Mouse (Mus musculus) left cerebral cortex, postnatal 14 days (tissue): ENCODE results near the gene Rnf141. TPM values are rescaled to one million over a fixed set of nuclear protein-coding genes. Genes with fewer than 3 reads are reported as not detected.

ENCODE experiments used
- DNase-seq, 2 experiments: peaks; one replicate each; pipeline ENCODE4 v3.0.0; 2021 to 2022; ENCODE audit warnings: low spot score in 2 of 2, mixed read lengths in 1 of 2
- intact Hi-C: fragments of 180-260 bp; cut with DNase I; formaldehyde crosslinking; loops from one replicate; pipeline ENCODE4 v1.15.1; 2025
- total RNA-seq, 2 experiments: library from RNA; stranded (reverse); gene quantifications; 2 replicates each; pipeline ENCODE4 v1.2.3; 2021

Gene Rnf141
- total RNA-seq, 2 experiments from 2014 or later = 73.5 to 77.7 TPM

DNA sequence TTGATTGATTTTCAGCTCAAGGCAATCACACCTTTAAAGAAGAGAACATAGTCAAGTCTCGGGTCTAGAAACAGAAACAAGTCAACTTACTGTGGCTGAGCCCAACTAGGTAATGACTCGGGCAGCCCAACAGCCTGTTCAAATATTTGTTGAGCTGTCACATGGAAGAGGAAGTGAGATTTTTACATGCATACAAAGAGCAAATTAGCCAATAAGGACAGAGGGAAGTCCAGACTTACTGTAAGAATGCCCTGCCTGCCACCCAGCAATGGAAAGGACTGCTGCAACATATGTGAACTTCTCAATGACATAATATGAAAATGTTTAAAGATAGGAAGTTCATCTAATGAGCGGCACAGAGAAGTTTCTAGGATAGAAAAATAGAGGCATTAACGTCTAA, 3.9 kb downstream of the Rnf141 start:
- DNase-seq = no peak
- intact Hi-C loops = no loop called here

DNA sequence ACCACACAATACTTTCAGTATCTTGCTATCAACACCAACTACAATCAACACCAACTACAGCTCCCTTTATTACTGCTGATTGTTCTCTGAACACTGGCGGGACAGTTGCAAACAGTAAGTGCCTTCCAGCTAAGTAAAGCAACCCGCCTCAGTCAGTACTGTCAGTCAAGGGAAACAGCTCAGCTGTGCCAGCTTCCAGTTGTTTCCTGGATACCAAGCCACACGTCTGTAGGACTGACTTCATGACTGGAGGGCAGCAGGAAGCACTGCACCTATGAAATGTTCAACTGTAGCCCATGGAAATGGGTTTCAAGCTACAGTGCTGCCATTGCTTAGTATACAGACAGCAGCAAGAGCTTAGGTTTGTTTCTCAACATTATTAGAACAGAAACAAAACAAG, 9.7 kb downstream of the Rnf141 start:
- intact Hi-C loops = no loop called here
- no peak for DNase-seq

DNA sequence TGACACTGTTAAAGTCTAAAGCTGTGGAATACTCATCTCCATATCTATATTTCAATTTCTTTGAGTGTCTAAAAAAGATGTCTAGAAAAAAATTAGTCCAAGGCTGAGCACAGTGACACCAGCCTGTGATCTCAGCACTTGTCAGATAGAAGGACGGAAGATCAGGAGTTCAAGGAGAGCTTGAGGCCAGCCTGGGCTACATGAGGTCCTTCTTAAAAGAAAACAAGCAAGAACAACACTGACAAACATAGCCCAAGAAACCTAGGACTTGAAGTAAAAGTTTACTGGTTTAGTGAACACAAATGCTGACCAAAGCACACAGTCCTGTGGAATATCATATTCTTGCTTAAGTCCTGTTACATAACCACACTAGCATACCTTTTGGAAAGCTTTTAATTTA, 10.2 kb downstream of the Rnf141 start:
- intact Hi-C loops = no loop called here
- DNase-seq = no peak

DNA sequence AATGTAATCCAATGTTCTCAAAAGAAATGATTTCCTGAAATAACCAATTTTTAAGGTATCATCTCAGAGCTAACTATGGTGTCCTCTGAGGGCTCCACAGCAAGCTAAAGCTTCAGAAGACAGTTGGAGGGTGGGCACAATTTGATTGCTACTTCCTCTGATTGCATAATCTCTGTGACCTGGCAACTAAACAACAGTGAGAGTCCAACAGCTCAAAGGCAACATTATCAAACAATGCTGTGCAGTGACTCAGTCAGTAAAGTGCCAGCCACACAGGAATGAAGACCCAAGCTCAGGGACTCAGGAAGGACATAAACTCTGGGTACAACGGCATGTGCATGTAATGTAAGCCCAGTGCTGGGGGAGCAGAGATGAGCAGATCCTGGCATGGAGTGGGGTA, 11.2 kb downstream of the Rnf141 start:
- no peak for DNase-seq
- intact Hi-C loops = no loop called here

DNA sequence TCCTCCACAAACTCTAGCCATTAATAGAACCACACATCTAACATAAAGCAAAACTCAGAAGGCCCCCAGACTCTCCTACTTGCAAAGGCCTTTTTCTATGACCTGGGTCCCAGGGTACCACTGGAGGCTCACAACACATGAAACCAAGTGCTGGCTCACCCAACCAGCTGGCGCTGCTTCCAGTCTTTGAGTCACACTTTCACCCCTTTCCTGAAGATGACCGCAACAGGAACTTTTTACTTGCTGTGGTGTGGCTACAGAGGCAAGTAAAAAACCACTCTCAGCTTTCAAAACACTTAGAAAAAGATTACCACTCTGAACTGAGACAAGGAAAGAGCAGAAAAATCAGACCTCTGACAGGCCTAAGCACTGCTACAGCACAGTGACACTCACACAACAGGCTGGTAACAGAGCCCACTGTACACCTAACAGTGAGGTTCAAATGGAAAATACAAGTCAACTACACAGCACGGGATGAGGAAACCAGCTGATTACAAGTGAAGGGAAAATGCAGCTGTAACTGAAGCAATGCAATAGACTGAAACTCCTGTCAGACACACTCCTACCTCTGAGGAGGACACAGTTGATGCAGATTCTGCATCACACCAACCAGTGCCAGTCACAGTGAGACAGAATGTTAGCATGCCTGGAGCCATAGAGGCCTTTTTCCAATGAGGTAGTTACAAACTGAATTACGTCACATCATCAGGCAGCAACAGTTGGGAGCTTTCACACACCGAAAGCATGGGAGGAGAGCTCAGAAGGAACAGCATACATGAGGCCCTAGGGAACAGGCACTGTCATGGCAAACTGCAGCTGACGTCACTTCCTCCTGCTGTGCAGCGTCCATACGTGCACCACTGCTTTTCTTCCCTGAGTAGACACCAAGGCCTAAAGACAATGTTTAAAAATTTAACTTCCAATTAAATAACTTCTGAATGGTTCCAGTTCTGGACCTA, 20.0 kb downstream of the Rnf141 start:
- intact Hi-C loops = no loop called here
- DNase-seq = no peak

DNA sequence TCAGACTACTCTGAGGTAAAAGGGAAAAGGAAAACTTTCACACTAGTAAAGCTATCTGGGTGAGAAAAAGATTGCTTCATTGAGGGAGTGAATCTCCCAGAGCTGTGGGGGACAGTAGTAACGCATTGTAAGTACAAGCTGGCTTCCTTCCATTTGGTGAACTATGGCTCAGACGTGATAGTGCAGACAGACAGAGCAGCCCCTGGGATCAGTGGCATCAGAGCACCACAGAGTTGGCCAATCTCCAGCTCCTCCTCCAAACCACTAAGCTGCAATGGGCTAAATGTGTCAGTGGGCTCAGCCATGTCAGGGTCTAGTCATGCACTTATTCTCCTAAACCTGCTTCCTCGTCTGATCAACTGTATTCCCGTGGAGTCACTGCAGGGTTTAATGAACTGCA, 20.7 kb downstream of the Rnf141 start:
- no peak for DNase-seq
- intact Hi-C loops = no loop called here

DNA sequence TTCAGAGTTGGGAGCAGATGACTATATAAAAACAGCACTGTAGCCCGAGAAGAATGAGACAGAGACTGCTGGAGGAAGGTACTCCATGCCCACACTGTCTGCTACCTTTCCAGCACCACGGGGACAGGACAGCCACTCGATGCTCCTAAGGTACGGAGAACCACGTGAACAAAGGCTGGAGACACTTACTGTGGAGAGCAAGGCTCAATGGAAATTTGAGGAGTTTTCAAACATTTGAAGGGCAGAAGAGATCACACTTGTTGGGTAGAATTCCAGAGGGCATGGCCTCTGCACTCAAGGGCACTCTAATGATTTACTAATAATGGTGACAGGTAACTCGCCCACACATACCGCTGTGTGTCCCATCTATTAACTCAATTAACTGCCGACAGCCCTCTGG, 21.2 kb downstream of the Rnf141 start:
- no peak for DNase-seq

DNA sequence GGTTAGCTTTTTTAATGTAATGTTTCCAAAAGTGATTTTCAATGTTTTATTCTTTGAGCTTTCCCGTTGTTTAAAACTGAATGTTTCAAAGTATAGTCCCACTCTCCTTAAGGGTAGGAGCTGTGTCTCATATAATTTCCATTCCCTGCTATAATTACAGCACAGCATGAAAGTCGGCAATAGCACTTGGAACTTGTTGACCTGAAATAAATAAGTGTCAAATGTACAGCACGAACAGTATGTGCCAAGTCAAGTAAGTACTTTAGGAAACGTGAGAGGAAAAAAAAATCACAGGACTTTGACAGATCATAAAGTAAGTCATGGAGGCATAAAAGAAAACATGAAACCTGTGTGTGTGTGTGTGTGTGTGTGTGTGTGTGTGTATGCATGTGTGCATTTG, 22.2 kb downstream of the Rnf141 start:
- intact Hi-C loops = no loop called here
- DNase-seq = no peak

More for the DNA sequence above, 21.2 kb downstream of the Rnf141 start:
- intact Hi-C loops = no loop called here

DNA sequence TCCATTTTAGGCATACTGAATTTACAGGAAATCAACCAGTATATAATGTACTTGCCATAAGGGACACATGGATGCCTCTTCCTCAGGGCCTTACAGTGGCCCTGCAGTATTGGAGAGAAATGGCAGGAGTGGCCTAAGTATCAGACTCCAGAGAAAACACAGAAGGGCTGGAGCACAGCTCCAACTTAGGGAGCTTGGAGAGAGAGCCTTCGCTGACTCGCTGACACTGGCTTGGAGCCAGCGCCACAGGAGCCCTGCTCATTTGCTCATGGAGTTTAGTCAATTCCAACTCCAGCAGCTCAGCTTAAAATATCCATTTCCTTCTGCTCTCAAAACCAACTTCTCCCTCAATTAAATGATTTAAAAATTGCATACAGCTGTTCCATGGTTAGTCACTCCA, 22.6 kb downstream of the Rnf141 start:
- intact Hi-C loops = no loop called here
- DNase-seq = peak; percentile 57 to 58

DNA sequence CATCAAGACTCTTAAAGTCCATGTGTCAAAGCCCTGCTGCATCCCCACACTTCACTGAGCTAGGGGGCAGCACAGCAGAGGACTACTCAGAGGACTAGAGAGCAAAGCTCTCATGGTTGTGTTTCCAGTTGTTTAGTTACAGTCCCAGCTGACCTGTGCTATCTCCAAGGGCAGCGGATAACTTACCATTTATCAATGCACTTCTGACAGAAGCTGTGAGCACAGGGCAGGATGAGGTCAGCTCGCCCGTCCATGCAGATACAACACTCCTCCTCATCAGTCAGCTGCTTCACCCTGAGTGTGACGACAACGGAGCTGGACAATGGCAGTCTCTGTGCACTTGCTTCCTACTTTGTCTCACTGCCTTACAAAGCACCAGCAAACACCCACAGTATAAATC, 23.2 kb downstream of the Rnf141 start:
- no peak for DNase-seq
- intact Hi-C loops = no loop called here

DNA sequence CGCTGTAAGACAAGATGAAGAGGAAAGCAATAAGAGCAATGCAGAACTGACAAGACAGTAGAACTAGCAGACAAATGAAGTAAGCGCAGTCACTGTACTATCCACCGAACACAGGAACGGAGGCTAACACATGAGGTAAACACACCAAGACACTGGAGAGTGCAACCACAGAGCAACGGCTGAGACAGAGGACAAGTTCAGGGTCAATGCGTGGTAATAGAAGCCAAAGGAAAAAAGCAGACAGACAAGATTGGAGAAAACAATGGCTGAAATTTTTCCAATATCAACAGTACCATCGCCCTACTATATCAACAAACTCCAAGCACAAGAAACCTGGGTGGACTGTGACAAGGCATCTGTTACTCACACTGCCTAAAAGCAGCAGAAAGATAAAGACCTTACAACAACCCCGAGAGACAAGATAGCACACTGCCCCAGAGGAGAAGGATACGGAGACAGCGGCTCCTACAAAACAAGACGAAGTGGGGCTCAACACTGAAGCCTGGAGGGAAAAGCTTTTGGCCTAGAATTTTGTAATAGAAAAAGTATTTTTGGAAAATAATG, 25.4 kb downstream of the Rnf141 start:
- no peak for DNase-seq
- intact Hi-C loops = loop anchor here (5.0 kb wide), 1 partner anchor 113 kb away; no protein-coding TSS in a partner anchor

DNA sequence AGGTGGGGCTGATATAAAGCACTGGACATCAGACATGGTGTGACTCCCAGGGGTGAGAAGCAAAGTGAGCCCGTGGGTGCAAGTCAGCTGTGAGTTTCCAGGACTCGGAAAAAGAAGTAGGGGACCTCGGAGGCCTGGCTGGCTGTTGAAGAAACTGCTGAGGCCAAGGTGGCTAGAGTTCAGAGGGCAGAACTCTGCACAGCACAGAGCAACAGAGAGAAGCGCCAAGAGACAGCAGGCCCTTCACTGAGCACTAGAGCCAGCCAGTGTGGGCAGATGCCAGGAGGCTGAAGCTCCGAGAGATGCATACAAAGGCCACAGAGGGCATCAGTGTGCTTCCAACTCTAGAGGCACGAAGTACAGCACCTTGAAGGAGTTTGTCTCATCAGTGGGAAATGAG, 26.1 kb downstream of the Rnf141 start:
- intact Hi-C loops = loop anchor here (5.0 kb wide), 1 partner anchor 114 kb away; no protein-coding TSS in a partner anchor
- DNase-seq = no peak

DNA sequence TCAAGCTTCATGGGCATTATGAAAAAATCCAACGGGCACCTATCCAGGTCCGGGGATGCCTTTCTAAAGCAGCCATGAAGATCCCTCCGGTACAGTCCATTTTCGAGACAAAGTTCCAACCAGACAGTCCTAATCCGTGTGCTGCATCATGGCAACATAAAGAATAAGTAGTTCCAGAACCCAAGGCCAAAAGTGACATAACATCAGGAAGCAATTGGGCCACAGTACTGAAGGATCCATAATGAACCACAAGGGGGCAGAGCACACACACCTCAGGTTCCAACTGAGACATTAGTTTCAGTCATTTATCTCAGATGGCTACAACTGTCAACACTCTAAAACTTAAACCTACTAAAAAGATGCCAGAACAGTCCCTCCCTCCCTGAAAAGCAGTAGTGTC, 28.2 kb downstream of the Rnf141 start:
- peak; percentile 72 to 77 for DNase-seq
- intact Hi-C loops = loop anchor here (2.0 to 5.0 kb wide), 2 partner anchors 116 to 199 kb away; no protein-coding TSS in a partner anchor

DNA sequence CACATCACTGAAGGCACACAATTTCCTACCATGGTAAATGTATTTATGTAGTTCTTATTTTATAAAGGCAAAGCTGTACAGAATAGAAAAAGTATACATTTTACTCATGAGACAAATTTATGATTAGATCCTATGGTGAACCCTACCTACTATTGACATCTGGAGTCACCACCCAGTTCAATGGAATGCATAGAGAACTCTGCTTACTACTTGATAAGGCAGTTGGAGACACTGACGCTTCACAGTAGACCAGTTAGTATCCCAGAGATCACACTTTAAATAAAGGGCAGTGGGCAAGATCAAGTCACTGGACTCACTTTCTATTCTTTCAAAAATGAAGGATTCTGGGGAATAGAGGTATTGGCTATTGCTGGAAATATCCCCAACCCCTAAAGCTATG, 30.3 kb downstream of the Rnf141 start:
- intact Hi-C loops = no loop called here
- DNase-seq = no peak

DNA sequence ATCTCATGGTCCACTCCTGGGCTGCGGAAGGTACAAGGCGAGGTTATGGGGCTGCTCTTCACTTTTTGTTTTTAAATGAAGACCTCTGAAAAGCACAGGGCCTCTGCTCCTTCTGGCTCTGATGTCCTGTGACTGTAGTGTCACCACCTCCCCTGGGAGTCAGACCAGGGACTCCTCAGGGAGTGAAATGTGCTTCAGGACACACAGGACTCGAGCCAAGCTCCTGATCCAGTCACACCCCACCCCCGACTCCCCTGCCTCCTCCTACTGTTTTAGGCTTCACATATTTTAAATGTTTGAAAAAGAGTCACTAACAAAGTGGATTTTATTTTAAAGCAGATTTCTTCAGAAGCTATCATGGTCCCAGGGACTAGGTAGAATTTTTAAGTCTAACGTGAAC, 32.7 kb downstream of the Rnf141 start:
- DNase-seq = peak in 1 of 2 experiments; percentile 33
- intact Hi-C loops = no loop called here

DNA sequence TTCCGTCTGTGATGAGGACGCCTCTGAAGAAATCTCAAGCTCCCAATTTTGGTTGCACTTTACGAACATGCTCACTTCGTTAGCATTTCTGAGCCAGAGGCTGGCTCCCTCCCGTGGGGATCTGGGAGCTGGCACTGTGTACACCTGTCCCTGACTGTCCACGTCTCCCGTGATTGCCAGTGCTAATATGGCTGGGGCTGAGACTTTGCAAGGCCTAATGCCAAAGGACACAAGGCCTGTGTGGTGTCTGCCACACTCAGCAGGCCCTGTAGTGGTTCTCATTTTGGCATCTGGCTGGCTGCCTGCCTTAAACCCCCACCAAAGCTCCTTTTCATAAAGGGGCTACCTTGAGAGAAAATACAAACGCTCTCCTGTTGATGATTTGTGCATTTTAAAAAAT, 33.3 kb downstream of the Rnf141 start:
- intact Hi-C loops = no loop called here
- DNase-seq = no peak

DNA sequence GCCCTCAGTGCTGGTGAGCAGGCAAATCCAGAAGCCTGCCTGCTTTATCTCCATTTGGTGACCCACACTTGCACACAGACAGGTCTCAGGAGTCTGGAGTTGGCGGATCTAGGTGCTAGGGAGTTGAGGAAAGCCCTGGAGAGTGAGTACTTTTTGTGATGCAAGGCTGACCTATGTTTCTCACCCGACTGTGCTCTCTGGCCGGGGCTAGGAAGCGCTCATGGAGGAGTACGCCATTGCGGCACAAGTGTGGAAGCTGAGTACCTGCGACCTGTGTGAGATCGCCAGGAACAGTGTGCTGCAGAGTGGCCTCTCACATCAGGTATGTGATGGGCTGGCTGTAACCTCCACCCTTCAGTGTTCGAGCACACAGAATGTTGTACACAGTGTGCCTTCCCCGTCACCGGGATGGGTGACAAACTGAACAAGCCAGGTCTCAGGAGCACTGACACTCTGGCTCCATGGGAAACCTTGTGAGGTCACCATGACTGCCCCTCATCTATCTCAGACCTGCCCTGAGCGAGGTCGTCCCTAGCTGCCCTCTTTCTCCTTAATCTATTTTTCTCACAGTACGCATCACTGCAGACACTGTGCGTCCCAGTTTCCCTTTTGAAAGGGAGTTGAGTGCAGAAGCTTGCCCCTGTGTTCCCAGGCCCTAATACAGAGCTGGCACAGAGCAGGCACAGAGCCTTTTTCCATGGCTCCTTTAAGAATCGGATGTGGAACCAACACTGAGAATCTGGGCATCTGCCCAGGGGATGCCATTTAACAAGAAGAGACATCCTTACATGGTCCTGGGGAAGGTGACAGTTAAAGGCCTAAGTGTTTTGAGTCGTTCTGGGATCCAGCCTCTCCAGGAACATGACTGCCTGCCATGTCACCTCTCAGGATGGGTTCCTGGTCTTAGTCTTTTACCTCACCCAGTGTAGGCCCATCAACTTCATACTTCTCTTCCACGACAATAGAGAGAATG, 34.4 kb downstream of the Rnf141 start:
- intact Hi-C loops = loop anchor here (10.0 kb wide), 2 partner anchors 175 to 525 kb away; no protein-coding TSS in a partner anchor
- no peak for DNase-seq

DNA sequence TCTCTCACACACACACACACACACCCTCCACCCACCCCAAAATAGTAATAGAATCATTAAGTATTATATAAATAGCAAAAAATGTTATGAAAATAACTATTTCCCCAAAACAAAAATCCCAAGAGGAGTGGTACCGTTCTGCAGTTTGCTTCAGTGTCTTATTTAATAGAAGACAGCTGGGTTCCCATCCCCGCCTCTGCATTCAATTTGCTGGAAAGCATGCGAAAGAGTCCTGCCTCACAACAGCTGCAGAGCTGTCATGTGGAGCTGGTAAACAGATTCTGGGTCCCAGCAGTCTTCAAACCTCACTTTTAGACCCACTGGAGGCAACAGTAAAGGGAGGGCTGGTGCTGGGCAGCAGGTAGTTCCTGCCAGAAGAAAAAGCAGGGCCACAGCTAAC, 35.3 kb downstream of the Rnf141 start:
- peak; percentile 52 to 56 for DNase-seq
- intact Hi-C loops = loop anchor here (10.0 kb wide), 2 partner anchors 174 to 524 kb away; no protein-coding TSS in a partner anchor

DNA sequence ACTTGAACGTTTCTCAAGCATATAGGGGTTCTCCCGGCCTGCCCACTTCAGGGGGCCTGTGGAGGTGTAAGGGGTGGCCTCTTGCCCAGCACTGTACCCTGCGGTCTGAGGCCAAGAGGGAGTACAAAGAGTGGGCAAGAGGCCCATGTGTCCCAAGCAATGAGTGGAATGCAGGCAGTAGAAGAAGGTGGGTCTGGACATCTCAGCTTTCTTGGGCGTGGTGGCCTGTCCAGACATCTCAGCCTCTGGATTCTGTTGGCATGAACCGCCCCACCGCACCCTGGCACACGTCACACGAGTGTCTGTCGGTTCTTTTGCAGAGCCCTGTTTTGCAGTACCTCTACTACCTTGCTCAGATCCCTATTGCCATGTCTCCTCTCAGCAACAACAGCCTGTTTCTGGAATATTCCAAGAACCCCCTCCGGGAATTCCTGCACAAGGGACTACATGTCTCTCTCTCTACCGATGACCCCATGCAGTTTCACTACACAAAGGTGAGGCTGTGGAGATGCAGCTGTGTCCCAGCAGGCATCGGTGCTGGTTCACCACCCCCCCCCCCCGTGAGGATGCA, 36.7 kb downstream of the Rnf141 start:
- no peak for DNase-seq
- intact Hi-C loops = loop anchor here (10.0 kb wide), 2 partner anchors 173 to 523 kb away; no protein-coding TSS in a partner anchor
